In genomic region chr17:37050876-37051275, GRCm38 (mm10) we compare ENCODE assay signal across 8 mouse cellular contexts. TPM values are rescaled to one million over a fixed set of nuclear protein-coding genes. Genes with fewer than 3 reads are reported as not detected.
A peak's percentile ranks its signal among the peaks of the same experiment; 100 is the strongest.
DNase-seq lines count a peak whose midpoint lies in the region; ATAC-seq and TF ChIP-seq lines count a peak whose summit lies in the region.

No protein-coding gene starts in this region.

- H3K9ac ChIP-seq in hindbrain, embryonic 15.5 days = peak overlapping the region; percentile 89
- H3K9ac ChIP-seq in midbrain, embryonic 13.5 days (replicated peaks) = peak overlapping the region; percentile 96

- peak overlapping the region; percentile 86 for H3K27ac ChIP-seq in hindbrain, embryonic 15.5 days (replicated peaks)
- H3K27ac ChIP-seq in midbrain, embryonic 13.5 days = peak overlapping the region; percentile 86

- TF ChIP-seq POLR2A in lung, adult 2 months (IDR thresholded peaks at IDR 0.05; ENCODE audit: borderline replicate concordance, extremely low read depth, low read depth, low read length) = no peak

- H3K4me3 ChIP-seq in lung, adult 2 months (replicated peaks; ENCODE audit: extremely low read depth, low read depth, low read length) = no peak overlapping the region
- peak overlapping the region; percentile 88 for H3K4me3 ChIP-seq in hindbrain, embryonic 15.5 days
- H3K4me3 ChIP-seq in midbrain, embryonic 13.5 days (replicated peaks) = peak overlapping the region; percentile 78

- no peaks in the 10 kb centered on the region for H3K27me3 ChIP-seq in hindbrain, embryonic 15.5 days
- H3K27me3 ChIP-seq in midbrain, embryonic 13.5 days = peaks cover 6% of the 10 kb centered on the region

- H3K4me1 ChIP-seq in lung, adult 2 months (ENCODE audit: control insufficient read depth, insufficient read depth, low read length) = peaks cover 3% of the 10 kb centered on the region; the same call in 1 of the 2 replicates
- H3K4me1 ChIP-seq in hindbrain, embryonic 15.5 days (replicated peaks) = peaks cover 62% of the 10 kb centered on the region
- peaks cover 62% of the 10 kb centered on the region for H3K4me1 ChIP-seq in midbrain, embryonic 13.5 days (replicated peaks)

- DNase-seq in cerebellum, postnatal 4 days (ENCODE audit: low spot score in 2 of 2) = peak; percentile 25 to 32
- no peak for DNase-seq in cerebellum, adult 9-10 months
- DNase-seq in lung, postnatal 10 days = peak; percentile 5
- DNase-seq in lung, adult 2 months = no peak
- no peak for DNase-seq in ovary, adult 18-20 months (ENCODE audit: low spot score)
- DNase-seq in layer of hippocampus, postnatal 14 days (ENCODE audit: low spot score in 2 of 2) = no peak

- no peak for TF ChIP-seq CTCF in lung, adult 2 months (IDR thresholded peaks at IDR 0.05; ENCODE audit: insufficient read depth, low read length)

- H3K36me3 ChIP-seq in hindbrain, embryonic 15.5 days = peaks cover 17% of the 10 kb centered on the region
- H3K36me3 ChIP-seq in midbrain, embryonic 13.5 days = peaks cover 31% of the 10 kb centered on the region

- no peaks in the 10 kb centered on the region for H3K9me3 ChIP-seq in hindbrain, embryonic 15.5 days
- no peaks in the 10 kb centered on the region for H3K9me3 ChIP-seq in midbrain, embryonic 13.5 days

- peak; percentile 20 for ATAC-seq in hindbrain, embryonic 15.5 days (ENCODE audit: low FRiP score, low read depth)
- peak; percentile 41 for ATAC-seq in midbrain, embryonic 13.5 days

- peak overlapping the region; percentile 77 for H3K4me2 ChIP-seq in hindbrain, embryonic 15.5 days
- peak overlapping the region; percentile 91 for H3K4me2 ChIP-seq in midbrain, embryonic 13.5 days (replicated peaks)

- WGBS in lung, adult 2 months = 39% methylated on average over 27 of the region's 27 CpGs
- WGBS in hindbrain, embryonic 15.5 days = 4% methylated on average over 26 of the region's 27 CpGs
- WGBS in midbrain, embryonic 13.5 days = under 1% methylated on average over 27 of the region's 27 CpGs

RNA-seq across cellular contexts. Expression of gene Gabbr1, which starts 5.1 kb away (rescaled TPM):
- polyA plus RNA-seq in lung, adult 2 months (2012; rRNA removed) = 38.0 and 46.1 TPM in 2 replicates
- polyA plus RNA-seq in hindbrain, embryonic 15.5 days (2015; fragmentation: Nextera tagmentation; extraction: Ambion mirVana) = 85.2 and 86.0 TPM in 2 replicates
- polyA plus RNA-seq in midbrain, embryonic 13.5 days (2015; fragmentation: Nextera tagmentation; extraction: Ambion mirVana) = 46.7 and 53.2 TPM in 2 replicates
- total RNA-seq in layer of hippocampus, postnatal 14 days (2021) = 100 to 1,000 TPM; 609 to 643 TPM

RNA-seq across cellular contexts. Expression of gene Mog, which starts 27.7 kb away (rescaled TPM):
- not detected in 2 replicates for polyA plus RNA-seq in lung, adult 2 months (2012; rRNA removed)
- 2.3 TPM in 2 replicates for polyA plus RNA-seq in hindbrain, embryonic 15.5 days (2015; fragmentation: Nextera tagmentation; extraction: Ambion mirVana)
- 1.6 TPM in 2 replicates for polyA plus RNA-seq in midbrain, embryonic 13.5 days (2015; fragmentation: Nextera tagmentation; extraction: Ambion mirVana)
- total RNA-seq in layer of hippocampus, postnatal 14 days (2021) = 10 to 100 TPM; 56.9 to 66.4 TPM

RNA-seq across cellular contexts. Expression of gene Olfr90, which starts 37.4 kb away (rescaled TPM):
- polyA plus RNA-seq in lung, adult 2 months (2012; rRNA removed) = not detected in 2 replicates
- 0.08 TPM in 1 of 2 replicates, not detected in the other for polyA plus RNA-seq in hindbrain, embryonic 15.5 days (2015; fragmentation: Nextera tagmentation; extraction: Ambion mirVana)
- polyA plus RNA-seq in midbrain, embryonic 13.5 days (2015; fragmentation: Nextera tagmentation; extraction: Ambion mirVana) = not detected in 2 replicates
- under 1 TPM in 1 of 2 experiments, not detected in 1; 0.12 TPM for total RNA-seq in layer of hippocampus, postnatal 14 days (2021)

RNA-seq across cellular contexts. Expression of gene Olfr91, which starts 47.2 kb away (rescaled TPM):
- polyA plus RNA-seq in lung, adult 2 months (2012; rRNA removed) = not detected in 2 replicates
- not detected in 2 replicates for polyA plus RNA-seq in hindbrain, embryonic 15.5 days (2015; fragmentation: Nextera tagmentation; extraction: Ambion mirVana)
- polyA plus RNA-seq in midbrain, embryonic 13.5 days (2015; fragmentation: Nextera tagmentation; extraction: Ambion mirVana) = not detected in 2 replicates
- not detected for total RNA-seq in layer of hippocampus, postnatal 14 days (2021)

RNA-seq across cellular contexts. Expression of gene Zfp57, which starts 49.9 kb away (rescaled TPM):
- polyA plus RNA-seq in lung, adult 2 months (2012; rRNA removed) = 12.8 and 21.6 TPM in 2 replicates
- polyA plus RNA-seq in hindbrain, embryonic 15.5 days (2015; fragmentation: Nextera tagmentation; extraction: Ambion mirVana) = 222 and 250 TPM in 2 replicates
- 262 and 272 TPM in 2 replicates for polyA plus RNA-seq in midbrain, embryonic 13.5 days (2015; fragmentation: Nextera tagmentation; extraction: Ambion mirVana)
- 10 to 100 TPM; 33.4 to 34.3 TPM for total RNA-seq in layer of hippocampus, postnatal 14 days (2021)

Comparison
In these comparisons a context has a peak if more than half of its experiments do, and no peak if none do; other contexts are left out.
1. DNase-seq: peak in cerebellum, postnatal 4 days (2 of 2) and lung, postnatal 10 days (single experiment); none in cerebellum, adult 9-10 months (single experiment), lung, adult 2 months (single experiment), ovary, adult 18-20 months (single experiment) and layer of hippocampus, postnatal 14 days (0 of 2).